Mouse (Mus musculus) layer of hippocampus, postnatal 25 days (tissue): ENCODE measurements at regions not wholly inside any gene's neighbourhood (a gene's known extent, or its start where the extent isn't known, plus 50 kb on each side); places are given as distances from the start of the nearest gene placed in this dataset.

Source experiments
- DNase-seq, 2 experiments: peaks; one replicate each; pipeline ENCODE4 v3.0.0; 2022; ENCODE audit warnings: mixed read lengths in 2 of 2, low spot score in 1 of 2; ENCODE audit errors: extremely low spot score in 1 of 2

- DNase-seq = no peak
Observed at GRCm38 (mm10) chr3:70384235-70384634, 376.8 kb downstream of the Otol1 start.

GRCm38 (mm10) chr3:70385961-70386360 lies 378.5 kb downstream of the Otol1 start:
- DNase-seq = no peak

- DNase-seq = no peak
Observed at GRCm38 (mm10) chr3:70401187-70401586, 393.8 kb downstream of the Otol1 start.

GRCm38 (mm10) chr3:70406571-70406970 lies 399.2 kb downstream of the Otol1 start:
- DNase-seq = peak in 1 of 2 experiments; percentile 5

- no peak for DNase-seq
Observed at GRCm38 (mm10) chr3:70418273-70418672, 410.9 kb downstream of the Otol1 start.

- no peak for DNase-seq
Observed at GRCm38 (mm10) chr3:70422016-70422415, 414.6 kb downstream of the Otol1 start.

GRCm38 (mm10) chr3:70422669-70423068 lies 415.3 kb downstream of the Otol1 start:
- no peak for DNase-seq

- no peak for DNase-seq
Observed at GRCm38 (mm10) chr3:70436671-70437070, 429.3 kb downstream of the Otol1 start.

GRCm38 (mm10) chr3:70457181-70457847 lies 449.9 kb downstream of the Otol1 start:
- DNase-seq = no peak

GRCm38 (mm10) chr3:70460811-70461210 lies 453.4 kb downstream of the Otol1 start:
- DNase-seq = no peak

GRCm38 (mm10) chr3:70463221-70463620 lies 455.8 kb downstream of the Otol1 start:
- no peak for DNase-seq

- DNase-seq = peak; percentile 48 to 63
Observed at GRCm38 (mm10) chr3:70482521-70482920, 475.1 kb downstream of the Otol1 start.

GRCm38 (mm10) chr3:70483066-70483743 lies 475.8 kb downstream of the Otol1 start:
- DNase-seq = no peak

- DNase-seq = no peak
Observed at GRCm38 (mm10) chr3:70496431-70496830, 489.0 kb downstream of the Otol1 start.

GRCm38 (mm10) chr3:70500245-70500858 lies 492.9 kb downstream of the Otol1 start:
- no peak for DNase-seq

GRCm38 (mm10) chr3:70500991-70501961 lies 493.9 kb downstream of the Otol1 start:
- DNase-seq = no peak

GRCm38 (mm10) chr3:70533593-70534321 lies 526.3 kb downstream of the Otol1 start:
- no peak for DNase-seq

- DNase-seq = no peak
Observed at GRCm38 (mm10) chr3:70535084-70535483, 527.7 kb downstream of the Otol1 start.

- no peak for DNase-seq
Observed at GRCm38 (mm10) chr3:70543911-70544310, 536.5 kb downstream of the Otol1 start.

GRCm38 (mm10) chr3:70557821-70558220 lies 550.4 kb downstream of the Otol1 start:
- DNase-seq = no peak
